Mouse (Mus musculus): ENCODE measurements around the gene Hacd2. TPM values are rescaled to one million over a fixed set of nuclear protein-coding genes. Genes with fewer than 3 reads are reported as not detected.

Gene Hacd2
- polyA plus RNA-seq (2015; fragmentation: Nextera tagmentation; extraction: Ambion mirVana), result 106 and 112 TPM in 2 replicates

GRCm38 (mm10) chr16:35022242-35023137 is at the start of gene Hacd2:
Hacd2 (plus strand) TSS chr16:35022428.
- WGBS, result under 1% methylated on average over 73 of the region's 97 CpGs
- H3K9me3 ChIP-seq (replicated peaks; ENCODE audit: control insufficient read depth, low read length), result 0 out of 2 replicates have a peak, but pooled peaks cover 3% of the 10 kb centered on the region
- ATAC-seq (ENCODE audit: insufficient read depth, low FRiP score), result peak; percentile 99
- no peaks in the 10 kb centered on the region for H3K36me3 ChIP-seq (ENCODE audit: control insufficient read depth, insufficient read depth, low read length)
- peak within 1 kb of the TSS; percentile 89 for H3K9ac ChIP-seq (ENCODE audit: low read length)
- H3K4me1 ChIP-seq (ENCODE audit: control insufficient read depth, insufficient read depth, low read length), result no peaks in the 10 kb centered on the region
- peak within 1 kb of the TSS; percentile 63 for H3K4me2 ChIP-seq (ENCODE audit: low read depth, low read length)
- peak within 1 kb of the TSS; percentile 95 for H3K4me3 ChIP-seq (replicated peaks; ENCODE audit: low read length)
- H3K27me3 ChIP-seq (ENCODE audit: control insufficient read depth, insufficient read depth, low read length), result no peaks in the 10 kb centered on the region
- peak within 1 kb of the TSS; percentile 78 for H3K27ac ChIP-seq (ENCODE audit: low read length)

- H3K36me3 ChIP-seq (ENCODE audit: control insufficient read depth, insufficient read depth, low read length), result no peaks in the 10 kb centered on the region
- WGBS, result 65% methylated on average over 12 of the region's 12 CpGs
- ATAC-seq (ENCODE audit: insufficient read depth, low FRiP score), result no peak
- H3K4me1 ChIP-seq (ENCODE audit: control insufficient read depth, insufficient read depth, low read length), result peaks cover 3% of the 10 kb centered on the region; the same call in 1 of the 2 replicates
- H3K4me2 ChIP-seq (ENCODE audit: low read depth, low read length), result no peak overlapping the region
- H3K4me3 ChIP-seq (replicated peaks; ENCODE audit: low read length), result no peak overlapping the region
- H3K27ac ChIP-seq (ENCODE audit: low read length), result no peak overlapping the region; the same call in 1 of the 2 replicates
- no peaks in the 10 kb centered on the region for H3K27me3 ChIP-seq (ENCODE audit: control insufficient read depth, insufficient read depth, low read length)
- H3K9ac ChIP-seq (ENCODE audit: low read length), result peak overlapping the region; percentile 17; the same call in 1 of the 2 replicates
- no peaks in the 10 kb centered on the region for H3K9me3 ChIP-seq (replicated peaks; ENCODE audit: control insufficient read depth, low read length)
Observed at GRCm38 (mm10) chr16:34972471-34972870, 49.8 kb upstream of the Hacd2 start.

GRCm38 (mm10) chr16:34975544-34975943 is 46.7 kb upstream of the Hacd2 start:
- H3K27ac ChIP-seq (ENCODE audit: low read length), result no peak overlapping the region
- no peaks in the 10 kb centered on the region for H3K27me3 ChIP-seq (ENCODE audit: control insufficient read depth, insufficient read depth, low read length)
- H3K4me1 ChIP-seq (ENCODE audit: control insufficient read depth, insufficient read depth, low read length), result peaks cover 3% of the 10 kb centered on the region; the same call in 1 of the 2 replicates
- H3K9me3 ChIP-seq (replicated peaks; ENCODE audit: control insufficient read depth, low read length), result no peaks in the 10 kb centered on the region
- ATAC-seq (ENCODE audit: insufficient read depth, low FRiP score), result no peak
- H3K4me3 ChIP-seq (replicated peaks; ENCODE audit: low read length), result no peak overlapping the region
- WGBS, result 44% methylated on average over 2 of the region's 2 CpGs
- H3K4me2 ChIP-seq (ENCODE audit: low read depth, low read length), result no peak overlapping the region
- no peak overlapping the region for H3K9ac ChIP-seq (ENCODE audit: low read length)
- H3K36me3 ChIP-seq (ENCODE audit: control insufficient read depth, insufficient read depth, low read length), result peaks cover 3% of the 10 kb centered on the region; the same call in 1 of the 2 replicates

GRCm38 (mm10) chr16:34976630-34977029 is 45.6 kb upstream of the Hacd2 start:
- Histone ChIP-seq H3K27ac (ENCODE audit: low read length) (no peak overlapping the region), H3K4me1 (ENCODE audit: control insufficient read depth, insufficient read depth, low read length) (peaks cover 3% of the 10 kb centered on the region; the same call in 1 of the 2 replicates), H3K4me2 (ENCODE audit: low read depth, low read length) (no peak overlapping the region), H3K4me3 (replicated peaks; ENCODE audit: low read length) (no peak overlapping the region), H3K27me3 (ENCODE audit: control insufficient read depth, insufficient read depth, low read length) (no peaks in the 10 kb centered on the region), H3K9ac (ENCODE audit: low read length) (no peak overlapping the region), H3K36me3 (ENCODE audit: control insufficient read depth, insufficient read depth, low read length) (peaks cover 3% of the 10 kb centered on the region; the same call in 1 of the 2 replicates), H3K9me3 (replicated peaks; ENCODE audit: control insufficient read depth, low read length) (no peaks in the 10 kb centered on the region)
- 80% methylated on average over 13 of the region's 13 CpGs for WGBS
- ATAC-seq (ENCODE audit: insufficient read depth, low FRiP score), result no peak

- Histone ChIP-seq H3K9ac (ENCODE audit: low read length) (no peak overlapping the region), H3K4me1 (ENCODE audit: control insufficient read depth, insufficient read depth, low read length) (no peaks in the 10 kb centered on the region), H3K9me3 (replicated peaks; ENCODE audit: control insufficient read depth, low read length) (no peaks in the 10 kb centered on the region), H3K36me3 (ENCODE audit: control insufficient read depth, insufficient read depth, low read length) (peaks cover 3% of the 10 kb centered on the region; the same call in 1 of the 2 replicates), H3K4me3 (replicated peaks; ENCODE audit: low read length) (no peak overlapping the region), H3K4me2 (ENCODE audit: low read depth, low read length) (no peak overlapping the region), H3K27me3 (ENCODE audit: control insufficient read depth, insufficient read depth, low read length) (no peaks in the 10 kb centered on the region), H3K27ac (ENCODE audit: low read length) (no peak overlapping the region)
- no peak for ATAC-seq (ENCODE audit: insufficient read depth, low FRiP score)
- WGBS, result 90% methylated on average over 7 of the region's 7 CpGs
Observed at GRCm38 (mm10) chr16:34978018-34978417, 44.2 kb upstream of the Hacd2 start.

GRCm38 (mm10) chr16:34981009-34981408 is 41.2 kb upstream of the Hacd2 start:
- no peak overlapping the region for H3K9ac ChIP-seq (ENCODE audit: low read length)
- ATAC-seq (ENCODE audit: insufficient read depth, low FRiP score), result no peak
- 76% methylated on average over 7 of the region's 7 CpGs for WGBS
- H3K4me3 ChIP-seq (replicated peaks; ENCODE audit: low read length), result no peak overlapping the region
- peaks cover 12% of the 10 kb centered on the region for H3K4me1 ChIP-seq (ENCODE audit: control insufficient read depth, insufficient read depth, low read length)
- H3K9me3 ChIP-seq (replicated peaks; ENCODE audit: control insufficient read depth, low read length), result no peaks in the 10 kb centered on the region
- no peak overlapping the region for H3K4me2 ChIP-seq (ENCODE audit: low read depth, low read length)
- peaks cover 3% of the 10 kb centered on the region; the same call in 1 of the 2 replicates for H3K36me3 ChIP-seq (ENCODE audit: control insufficient read depth, insufficient read depth, low read length)
- no peaks in the 10 kb centered on the region for H3K27me3 ChIP-seq (ENCODE audit: control insufficient read depth, insufficient read depth, low read length)
- no peak overlapping the region for H3K27ac ChIP-seq (ENCODE audit: low read length)

- H3K27me3 ChIP-seq (ENCODE audit: control insufficient read depth, insufficient read depth, low read length), result no peaks in the 10 kb centered on the region
- H3K4me1 ChIP-seq (ENCODE audit: control insufficient read depth, insufficient read depth, low read length), result peaks cover 12% of the 10 kb centered on the region
- no peak overlapping the region for H3K4me3 ChIP-seq (replicated peaks; ENCODE audit: low read length)
- H3K9ac ChIP-seq (ENCODE audit: low read length), result no peak overlapping the region
- ATAC-seq (ENCODE audit: insufficient read depth, low FRiP score), result peak; percentile 15
- no peaks in the 10 kb centered on the region for H3K9me3 ChIP-seq (replicated peaks; ENCODE audit: control insufficient read depth, low read length)
- WGBS, result 30% methylated on average over 11 of the region's 11 CpGs
- peak overlapping the region; percentile 66 for H3K27ac ChIP-seq (ENCODE audit: low read length)
- H3K4me2 ChIP-seq (ENCODE audit: low read depth, low read length), result no peak overlapping the region
- peaks cover 6% of the 10 kb centered on the region; the same call in 1 of the 2 replicates for H3K36me3 ChIP-seq (ENCODE audit: control insufficient read depth, insufficient read depth, low read length)
Observed at GRCm38 (mm10) chr16:34984203-34985030, 37.8 kb upstream of the Hacd2 start.

- Histone ChIP-seq H3K4me1 (ENCODE audit: control insufficient read depth, insufficient read depth, low read length) (peaks cover 12% of the 10 kb centered on the region), H3K9me3 (replicated peaks; ENCODE audit: control insufficient read depth, low read length) (no peaks in the 10 kb centered on the region), H3K4me3 (replicated peaks; ENCODE audit: low read length) (no peak overlapping the region), H3K36me3 (ENCODE audit: control insufficient read depth, insufficient read depth, low read length) (0 out of 2 replicates have a peak, but pooled peaks cover 5% of the 10 kb centered on the region), H3K27me3 (ENCODE audit: control insufficient read depth, insufficient read depth, low read length) (no peaks in the 10 kb centered on the region), H3K4me2 (ENCODE audit: low read depth, low read length) (no peak overlapping the region), H3K9ac (ENCODE audit: low read length) (no peak overlapping the region), H3K27ac (ENCODE audit: low read length) (peak overlapping the region; percentile 66; the same call in 1 of the 2 replicates)
- WGBS, result 45% methylated on average over 2 of the region's 2 CpGs
- ATAC-seq (ENCODE audit: insufficient read depth, low FRiP score), result peak; percentile 61
Observed at GRCm38 (mm10) chr16:34985031-34985346, 37.2 kb upstream of the Hacd2 start.
